Mouse (Mus musculus): Measurements from ENCODE around the gene Olfr934. TPM values are rescaled to one million over a fixed set of nuclear protein-coding genes. Genes with fewer than 3 reads are reported as not detected.
A peak's percentile ranks its signal among the peaks of the same experiment; 100 is the strongest.

Olfr934 gene
- total RNA-seq (2021): not detected
- long read RNA-seq, experiment 1: 0 reads
- long read RNA-seq, experiment 2: 0 reads

DNA sequence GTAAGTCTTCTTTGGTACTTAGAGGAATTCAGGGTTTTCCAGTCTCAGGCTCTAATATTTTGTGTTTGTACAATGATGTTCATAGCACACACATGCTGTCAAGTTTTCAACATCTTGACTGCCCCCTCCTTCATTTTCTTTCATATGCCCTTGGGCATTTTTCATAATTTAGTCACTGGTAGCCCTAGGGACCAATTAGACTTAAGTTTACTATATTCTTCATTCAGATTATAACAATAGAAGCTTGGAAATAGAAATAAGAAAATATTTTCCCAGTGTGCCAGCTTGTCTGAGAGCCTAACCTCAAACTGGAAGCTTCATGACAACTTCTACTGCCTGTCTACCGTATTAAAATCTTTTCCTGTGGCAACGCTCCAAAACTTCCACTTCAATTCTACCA, at the start of gene Olfr934:
Gene Olfr934, minus strand, starts transcription at position 101 of the 400 bp plus-strand sequence.
- DNase-seq: no peak

DNA sequence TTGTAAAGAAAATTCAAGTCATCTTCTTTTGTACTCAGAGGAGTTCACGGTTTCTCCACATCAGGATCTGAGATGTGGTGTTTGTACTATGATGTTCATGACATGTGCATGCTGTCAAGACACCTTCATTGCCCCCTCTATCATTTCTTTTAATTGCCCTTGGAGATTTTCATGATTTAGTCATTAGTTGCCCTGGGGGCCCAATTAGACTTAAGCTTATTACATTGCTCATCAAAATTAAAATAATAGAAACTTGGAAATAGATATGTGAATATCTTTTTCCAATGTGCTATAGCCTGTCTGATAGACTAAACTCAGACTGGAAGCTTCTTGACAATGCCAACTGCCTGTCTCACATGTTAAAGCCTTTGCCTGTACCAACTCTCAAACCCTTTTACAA, 35.2 kb upstream of the Olfr934 start, which contains the start of gene Olfr146:
Gene Olfr146, minus strand, starts transcription at position 101 of the 400 bp plus-strand sequence.
- DNase-seq: no peak

DNA sequence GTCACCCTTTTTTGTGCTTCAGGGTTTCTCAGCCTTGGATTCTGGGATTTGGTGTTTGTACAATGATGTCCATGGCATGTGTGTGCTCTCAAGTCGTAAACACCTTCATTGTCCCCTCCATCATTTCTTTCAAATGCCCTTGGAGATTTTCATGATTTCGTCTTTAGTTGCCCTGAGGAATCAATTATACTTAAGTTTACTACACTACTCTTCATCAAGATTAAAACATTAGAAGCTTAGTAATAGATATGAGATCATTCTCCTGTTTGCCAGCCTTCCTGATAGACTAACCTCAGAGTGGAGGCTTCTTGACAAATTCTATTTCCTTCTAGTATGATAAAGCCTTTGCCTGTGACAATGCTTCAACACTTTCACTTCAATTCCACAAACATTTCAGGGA, 11.5 kb upstream of the Olfr934 start, which contains the start of gene Olfr935:
Gene Olfr935, minus strand, starts transcription at position 101 of the 400 bp plus-strand sequence.
- no peak for DNase-seq

DNA sequence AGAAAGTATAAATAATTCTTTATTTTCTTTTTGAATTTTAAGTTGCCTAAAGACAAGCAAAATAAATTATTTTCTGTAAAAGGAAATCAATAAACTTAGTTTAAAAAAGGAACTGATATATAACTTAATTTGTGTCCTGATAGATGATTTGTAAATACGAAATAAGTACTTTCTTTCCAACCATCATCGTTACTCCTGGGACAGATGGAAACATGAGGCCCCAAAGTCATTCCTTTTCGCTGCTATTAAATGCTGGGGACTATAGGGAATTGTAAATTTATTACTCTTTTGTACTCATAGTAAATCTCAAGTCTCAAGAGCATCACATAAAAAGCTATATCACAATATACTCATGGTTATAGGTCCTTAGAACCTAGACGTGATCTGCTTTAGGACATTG, 16.1 kb downstream of the Olfr934 start, which contains the start of gene Olfr933:
Gene Olfr933, plus strand, starts transcription at position 301 of the 400 bp plus-strand sequence.
- DNase-seq: no peak

DNA sequence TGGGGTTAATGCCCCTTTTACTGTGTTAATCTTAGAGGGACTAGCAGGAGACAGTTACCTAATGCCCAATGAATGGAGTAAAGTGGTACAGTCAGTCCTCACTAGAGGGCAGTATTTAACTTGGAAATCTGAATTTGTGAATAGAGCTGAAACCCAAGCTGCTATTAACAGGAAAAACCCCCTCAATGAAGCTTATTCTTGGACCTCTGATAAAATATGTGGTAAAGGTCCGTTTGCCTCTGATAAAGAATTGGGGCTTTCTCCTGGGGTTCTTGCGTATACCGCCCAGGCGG, 34.0 kb downstream of the Olfr934 start:
- DNase-seq: no peak

DNA sequence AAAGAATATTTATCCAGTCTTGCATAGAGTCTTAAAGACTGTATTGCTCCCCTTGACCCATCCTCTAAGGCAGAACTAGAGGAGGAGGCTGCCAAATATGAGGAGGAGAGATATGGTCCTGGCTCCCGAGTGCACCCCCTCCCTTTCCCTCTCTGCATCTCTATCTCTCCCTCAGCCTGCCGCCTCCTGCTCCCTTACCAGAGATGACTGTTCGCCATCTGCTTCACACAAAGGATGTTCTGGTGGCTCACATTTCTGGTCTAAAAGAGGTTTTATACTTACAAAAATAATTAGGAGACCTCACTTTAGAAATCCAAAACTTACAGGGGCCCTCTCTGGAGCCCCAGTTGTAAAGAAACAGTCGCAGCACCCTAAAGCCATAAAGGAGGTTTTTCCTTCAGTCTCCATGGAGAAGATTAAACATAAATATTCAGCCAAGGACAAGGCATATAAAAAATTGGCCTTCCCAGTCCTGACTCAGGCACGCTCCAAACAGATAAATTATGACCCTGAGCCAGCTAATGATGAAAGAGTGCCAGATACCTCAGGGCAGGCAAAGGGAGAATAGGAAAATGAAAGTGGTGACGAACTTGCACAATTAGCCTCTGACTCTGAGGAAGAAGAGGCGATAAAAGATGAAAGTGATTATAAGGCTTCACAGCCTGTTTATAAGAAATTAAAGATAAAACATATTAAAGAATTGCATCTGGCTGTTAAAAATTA, 34.6 kb downstream of the Olfr934 start:
- peak; percentile 30 for DNase-seq

Other genes starting within 250 kb of the Olfr934 start
- under 1 TPM; 0.09 to 0.30 TPM for gene Olfr920, start 236.0 kb downstream of the Olfr934 start, total RNA-seq (2021)
- not detected for gene Olfr921, start 215.2 kb downstream of the Olfr934 start, total RNA-seq (2021)
- not detected for gene Olfr922, start 173.7 kb downstream of the Olfr934 start, total RNA-seq (2021)
- gene Olfr923, start 161.8 kb downstream of the Olfr934 start, total RNA-seq (2021): not detected
- gene Olfr924, start 143.9 kb downstream of the Olfr934 start, total RNA-seq (2021): not detected
- not detected for gene Olfr26, start 133.3 kb downstream of the Olfr934 start, total RNA-seq (2021)
- not detected for gene Olfr926, start 111.2 kb downstream of the Olfr934 start, total RNA-seq (2021)
- not detected for gene Olfr930, start 58.5 kb downstream of the Olfr934 start, total RNA-seq (2021)
- gene Olfr933, start 16.0 kb downstream of the Olfr934 start, total RNA-seq (2021): under 1 TPM in 1 of 2 experiments, not detected in 1; 0.09 TPM
- not detected for gene Olfr935, start 11.4 kb upstream of the Olfr934 start, total RNA-seq (2021)
- not detected for gene Olfr146, start 35.1 kb upstream of the Olfr934 start, total RNA-seq (2021)
- gene Olfr937, start 76.6 kb upstream of the Olfr934 start, total RNA-seq (2021): not detected
- not detected for gene Olfr938, start 90.6 kb upstream of the Olfr934 start, total RNA-seq (2021)
- gene Olfr27, start 139.8 kb upstream of the Olfr934 start, total RNA-seq (2021): not detected
- gene Olfr943, start 178.0 kb upstream of the Olfr934 start, total RNA-seq (2021): not detected
- not detected for gene Olfr944, start 213.6 kb upstream of the Olfr934 start, total RNA-seq (2021)

Data from adrenal gland, postnatal 10 days (tissue).